Mouse (Mus musculus): ENCODE data around the gene Klc2. TPM values are rescaled to one million over a fixed set of nuclear protein-coding genes. Genes with fewer than 3 reads are reported as not detected.

The Klc2 gene
- polyA plus RNA-seq, 1 experiment from 2014 or later = 47.0 TPM

DNA sequence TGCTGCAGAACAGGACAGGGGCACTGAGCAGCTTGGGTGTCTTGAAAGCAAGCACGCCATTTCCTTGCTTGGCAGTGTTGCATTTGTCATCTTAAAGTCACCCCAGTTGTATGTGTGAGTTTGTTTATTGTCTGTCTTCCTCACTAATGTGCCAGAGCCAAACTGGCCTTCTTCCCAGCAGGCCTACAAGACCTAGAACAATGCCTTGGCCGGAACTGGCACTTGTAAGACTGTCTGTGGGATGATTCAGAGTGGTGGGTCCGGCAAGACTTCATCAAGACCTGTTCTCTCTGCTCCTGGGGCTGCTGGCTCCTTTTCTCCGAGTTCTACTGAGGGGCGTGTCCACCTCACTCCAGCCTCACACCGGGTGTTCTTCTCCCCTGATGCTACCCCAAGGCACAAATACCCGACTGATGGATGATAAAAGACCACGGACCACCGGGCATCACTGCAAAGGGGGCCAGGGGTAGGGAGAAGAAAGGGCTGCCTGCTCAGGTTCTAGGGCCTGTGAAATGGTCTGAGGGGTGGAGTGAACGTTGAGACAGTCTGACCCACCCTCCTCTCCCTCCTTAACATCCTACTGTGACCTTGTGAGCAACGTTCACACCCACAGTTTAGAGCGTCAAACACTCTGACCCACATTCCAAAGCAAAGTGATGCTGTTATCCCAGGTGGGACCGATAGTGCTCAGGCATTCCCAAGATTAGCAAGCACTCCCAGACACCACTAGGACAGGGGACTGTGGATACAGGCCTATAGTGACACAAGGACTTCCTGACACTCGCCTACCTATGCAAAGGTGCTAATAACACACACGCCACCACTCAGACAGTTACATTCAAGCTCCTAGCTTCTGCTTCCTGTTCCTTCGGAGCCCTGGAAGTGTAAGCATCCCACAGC, 60.2 kb downstream of the Klc2 start:
- ATAC-seq (replicated peaks) = no peak
- Histone ChIP-seq H3K4me1 (peaks cover 16% of the 10 kb centered on the region; the same call in 1 of the 2 replicates), H3K4me2 (replicated peaks) (no peak overlapping the region), H3K4me3 (no peak overlapping the region), H3K9ac (replicated peaks) (no peak overlapping the region), H3K9me3 (no peaks in the 10 kb centered on the region), H3K36me3 (no peaks in the 10 kb centered on the region), H3K27ac (replicated peaks) (no peak overlapping the region), H3K27me3 (peaks cover 8% of the 10 kb centered on the region; the same call in 1 of the 2 replicates)
- WGBS = 26% methylated on average over 16 of the region's 16 CpGs

Other genes with a start within 250 kb of the Klc2 start
- gene Actn3, start 240.7 kb downstream of the Klc2 start, polyA plus RNA-seq (2015; fragmentation: Nextera tagmentation; extraction: Ambion mirVana) = 0.73 and 0.84 TPM in 2 replicates
- gene Zdhhc24, start 239.9 kb downstream of the Klc2 start, polyA plus RNA-seq (2015; fragmentation: Nextera tagmentation; extraction: Ambion mirVana) = 21.3 and 22.7 TPM in 2 replicates
- gene Bbs1, start 211.9 kb downstream of the Klc2 start, polyA plus RNA-seq (2015; fragmentation: Nextera tagmentation; extraction: Ambion mirVana) = 9.7 and 10.6 TPM in 2 replicates
- gene Dpp3, start 190.3 kb downstream of the Klc2 start, polyA plus RNA-seq (2015; fragmentation: Nextera tagmentation; extraction: Ambion mirVana) = 101 and 103 TPM in 2 replicates
- gene Peli3, start 175.4 kb downstream of the Klc2 start, polyA plus RNA-seq (2015; fragmentation: Nextera tagmentation; extraction: Ambion mirVana) = 11.1 and 11.6 TPM in 2 replicates
- gene Mrpl11, start 156.4 kb downstream of the Klc2 start, polyA plus RNA-seq (2015; fragmentation: Nextera tagmentation; extraction: Ambion mirVana) = 118 and 119 TPM in 2 replicates
- 0.14 and 0.23 TPM in 2 replicates for gene Npas4, start 128.2 kb downstream of the Klc2 start, polyA plus RNA-seq (2015; fragmentation: Nextera tagmentation; extraction: Ambion mirVana)
- gene Slc29a2, start 94.7 kb downstream of the Klc2 start, polyA plus RNA-seq (2015; fragmentation: Nextera tagmentation; extraction: Ambion mirVana) = 10.1 and 10.4 TPM in 2 replicates
- gene B4gat1, start 79.7 kb downstream of the Klc2 start, polyA plus RNA-seq (2015; fragmentation: Nextera tagmentation; extraction: Ambion mirVana) = 51.3 and 54.4 TPM in 2 replicates
- 3.3 and 4.0 TPM in 2 replicates for gene AC124502.3, start 79.7 kb downstream of the Klc2 start, polyA plus RNA-seq (2015; fragmentation: Nextera tagmentation; extraction: Ambion mirVana)
- gene Brms1, start 77.2 kb downstream of the Klc2 start, polyA plus RNA-seq (2015; fragmentation: Nextera tagmentation; extraction: Ambion mirVana) = 52.8 and 55.5 TPM in 2 replicates
- 0.97 and 2.0 TPM in 2 replicates for gene Rin1, start 68.1 kb downstream of the Klc2 start, polyA plus RNA-seq (2015; fragmentation: Nextera tagmentation; extraction: Ambion mirVana)
- gene Cd248, start 50.5 kb downstream of the Klc2 start, polyA plus RNA-seq (2015; fragmentation: Nextera tagmentation; extraction: Ambion mirVana) = 10.3 and 11.1 TPM in 2 replicates
- gene Tmem151a, start 33.0 kb downstream of the Klc2 start, polyA plus RNA-seq (2015; fragmentation: Nextera tagmentation; extraction: Ambion mirVana) = 7.9 and 8.3 TPM in 2 replicates
- gene Yif1a, start 30.0 kb downstream of the Klc2 start, polyA plus RNA-seq (2015; fragmentation: Nextera tagmentation; extraction: Ambion mirVana) = 53.0 and 54.3 TPM in 2 replicates
- 324 and 348 TPM in 2 replicates for gene Cnih2, start 20.0 kb downstream of the Klc2 start, polyA plus RNA-seq (2015; fragmentation: Nextera tagmentation; extraction: Ambion mirVana)
- 243 and 248 TPM in 2 replicates for gene Rab1b, start 11.5 kb downstream of the Klc2 start, polyA plus RNA-seq (2015; fragmentation: Nextera tagmentation; extraction: Ambion mirVana)
- gene Pacs1, start 154.6 kb upstream of the Klc2 start, polyA plus RNA-seq (2015; fragmentation: Nextera tagmentation; extraction: Ambion mirVana) = 32.5 and 33.3 TPM in 2 replicates
- gene Sf3b2, start 176.9 kb upstream of the Klc2 start, polyA plus RNA-seq (2015; fragmentation: Nextera tagmentation; extraction: Ambion mirVana) = 381 and 383 TPM in 2 replicates
- 31.4 and 31.6 TPM in 2 replicates for gene Gal3st3, start 179.8 kb upstream of the Klc2 start, polyA plus RNA-seq (2015; fragmentation: Nextera tagmentation; extraction: Ambion mirVana)
- gene Catsper1, start 217.2 kb upstream of the Klc2 start, polyA plus RNA-seq (2015; fragmentation: Nextera tagmentation; extraction: Ambion mirVana) = not detected in 2 replicates
- gene Cst6, start 231.0 kb upstream of the Klc2 start, polyA plus RNA-seq (2015; fragmentation: Nextera tagmentation; extraction: Ambion mirVana) = 2.7 and 3.1 TPM in 2 replicates
- 49.6 and 52.8 TPM in 2 replicates for gene Eif1ad, start 248.2 kb upstream of the Klc2 start, polyA plus RNA-seq (2015; fragmentation: Nextera tagmentation; extraction: Ambion mirVana)
- gene Banf1, start 248.6 kb upstream of the Klc2 start, polyA plus RNA-seq (2015; fragmentation: Nextera tagmentation; extraction: Ambion mirVana) = 401 and 423 TPM in 2 replicates